Mouse (Mus musculus) embryonic facial prominence, embryonic 10.5 days (tissue): Measurements from ENCODE around the gene Gng3. TPM values are rescaled to one million over a fixed set of nuclear protein-coding genes. Genes with fewer than 3 reads are reported as not detected.

ENCODE experiments used
- DNase-seq: peaks from one replicate; pipeline ENCODE4 v3.0.0-alpha.2; 2017; ENCODE audit warnings: low spot score
- H3K27ac ChIP-seq: fragments of 300-500 bp; sonication (generic); replicated peaks from 2 replicates; pipeline ENCODE4 v1.5.1; 2016; ENCODE audit warnings: mild to moderate bottlenecking
- H3K27me3 ChIP-seq: fragments of 300-500 bp; sonication (generic); replicated peaks from 2 replicates; pipeline ENCODE4 v1.6.1; 2016; ENCODE audit warnings: low read depth, mild to moderate bottlenecking; ENCODE audit not compliant: poor library complexity, severe bottlenecking
- H3K36me3 ChIP-seq: fragments of 300-500 bp; sonication (generic); replicated peaks from 2 replicates; pipeline ENCODE4 v1.6.1; 2016; ENCODE audit warnings: mild to moderate bottlenecking, moderate library complexity
- H3K4me1 ChIP-seq: fragments of 300-500 bp; sonication (generic); 2 replicates; pipeline ENCODE4 v1.6.1; 2016
- H3K4me3 ChIP-seq: fragments of 300-500 bp; sonication (generic); 2 replicates; pipeline ENCODE4 v1.5.1; 2016; ENCODE audit warnings: mild to moderate bottlenecking, moderate library complexity
- H3K9me3 ChIP-seq: fragments of 300-500 bp; sonication (generic); 2 replicates; pipeline ENCODE4 v1.6.1; 2016; ENCODE audit warnings: mild to moderate bottlenecking
- WGBS: fragments of 180-500 bp; shearing (Covaris S2); methylation state at CpG from one replicate; pipeline ENCODE4 v1.1.7; 2016; 5-methylcytosine and 5-hydroxymethylcytosine counted together
- polyA plus RNA-seq: library from polyadenylated mRNA; unstranded; fragments of >200 nt; fragmentation: Nextera tagmentation; extraction: Ambion mirVana; gene quantifications from 2 replicates; pipeline ENCODE4 v1.2.1, GENCODE M21; 2016

Gene Gng3
- polyA plus RNA-seq, 1 experiment from 2014 or later = 32.0 TPM

DNA sequence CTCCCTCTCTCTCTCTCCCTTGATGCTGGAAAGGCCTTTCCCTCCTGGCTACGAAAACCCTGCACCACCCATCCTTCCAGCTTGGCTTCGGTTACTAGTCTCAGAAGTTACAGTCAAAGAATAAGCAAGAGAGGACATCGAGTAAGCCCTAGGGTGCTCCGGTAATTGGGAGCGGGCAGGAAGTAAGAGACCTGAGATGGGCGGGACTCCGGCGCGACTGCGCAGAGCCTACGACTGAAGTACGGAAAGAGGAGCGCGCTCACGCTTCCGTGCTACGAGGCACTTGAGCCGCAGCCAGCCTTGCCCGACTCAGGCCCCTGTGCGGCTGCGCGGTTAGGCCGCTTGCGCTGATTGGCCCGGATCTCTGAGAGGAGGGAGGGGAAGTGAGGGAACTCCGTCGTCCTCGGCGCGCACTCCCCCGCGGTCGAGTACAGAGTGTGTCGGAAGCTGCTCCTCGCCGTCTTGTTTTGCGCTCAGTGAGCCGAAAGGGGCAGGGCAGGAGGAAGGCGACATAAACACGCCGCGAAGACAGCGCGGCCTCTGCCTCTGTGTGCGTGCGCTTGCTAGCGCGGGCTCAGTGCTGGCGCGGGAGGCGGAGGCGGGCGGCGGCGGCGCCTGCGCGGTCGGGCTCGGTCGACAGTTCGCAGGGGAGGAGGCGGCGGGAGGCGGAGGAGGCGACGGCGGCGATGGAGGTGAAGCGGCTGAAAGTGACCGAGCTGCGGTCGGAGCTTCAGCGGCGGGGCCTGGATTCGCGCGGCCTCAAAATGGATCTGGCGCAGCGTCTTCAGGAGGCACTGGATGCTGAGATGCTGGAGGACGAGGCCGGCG is 19.2 kb downstream of the Gng3 start, which contains the start of gene Hnrnpul2:
Gene Hnrnpul2, plus strand, starts transcription at position 415 of the 828 bp plus-strand sequence.
- Histone ChIP-seq H3K27me3 (no peaks in the 10 kb centered on the region), H3K9me3 (no peaks in the 10 kb centered on the region), H3K36me3 (peaks cover 58% of the 10 kb centered on the region), H3K4me1 (peaks cover 48% of the 10 kb centered on the region), H3K4me3 (peak within 1 kb of the TSS; percentile 100), H3K27ac (peak within 1 kb of the TSS; percentile 97)
- under 1% methylated on average over 83 of the region's 83 CpGs for WGBS
- DNase-seq = peak; percentile 98

DNA sequence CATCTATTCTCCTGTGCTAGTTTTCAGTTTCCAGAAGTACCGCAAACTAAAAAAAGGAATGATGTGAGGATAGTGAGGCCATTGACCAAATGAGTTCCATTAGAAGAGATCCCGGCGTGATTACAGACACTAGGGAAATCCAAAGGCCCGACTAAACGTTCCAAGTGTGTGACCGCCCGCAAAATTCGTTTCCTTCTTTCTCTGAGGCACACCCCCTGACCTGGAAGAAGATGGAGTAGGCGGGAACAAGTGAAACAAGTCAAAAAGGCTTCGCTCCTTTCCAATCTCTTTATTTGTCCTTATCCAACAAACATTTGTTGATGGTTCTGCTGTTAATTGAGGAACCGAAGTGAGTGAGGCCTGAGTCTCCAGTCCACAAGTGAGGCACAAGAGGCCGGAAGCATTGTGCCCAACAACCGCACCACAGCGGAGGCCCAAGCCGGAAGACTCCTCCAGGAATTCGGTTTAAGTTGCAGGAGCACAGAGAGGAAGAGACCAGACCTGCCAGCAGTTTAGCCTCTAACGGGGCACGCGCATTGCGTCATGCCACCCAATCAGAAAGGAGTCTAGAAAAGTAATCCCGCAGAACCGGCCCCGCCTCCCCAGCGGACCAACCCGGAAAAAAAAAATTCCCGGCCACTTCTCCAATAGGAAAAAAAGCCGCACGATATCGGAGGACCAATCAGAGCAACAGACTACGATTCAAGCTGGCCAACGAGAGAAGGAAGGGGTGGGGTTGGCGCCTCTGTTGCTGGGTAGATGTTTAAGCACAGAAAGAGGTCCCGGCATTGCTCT is 20.0 kb downstream of the Gng3 start, which contains the start of gene Ttc9c:
Gene Ttc9c, minus strand, starts transcription at position 533 of the 795 bp plus-strand sequence.
- H3K36me3 ChIP-seq = peaks cover 58% of the 10 kb centered on the region
- H3K9me3 ChIP-seq = no peaks in the 10 kb centered on the region
- DNase-seq = peak; percentile 97
- WGBS = under 1% methylated on average over 33 of the region's 33 CpGs
- no peaks in the 10 kb centered on the region for H3K27me3 ChIP-seq
- peak within 1 kb of the TSS; percentile 97 for H3K27ac ChIP-seq
- H3K4me1 ChIP-seq = peaks cover 48% of the 10 kb centered on the region
- H3K4me3 ChIP-seq = peak within 1 kb of the TSS; percentile 100

DNA sequence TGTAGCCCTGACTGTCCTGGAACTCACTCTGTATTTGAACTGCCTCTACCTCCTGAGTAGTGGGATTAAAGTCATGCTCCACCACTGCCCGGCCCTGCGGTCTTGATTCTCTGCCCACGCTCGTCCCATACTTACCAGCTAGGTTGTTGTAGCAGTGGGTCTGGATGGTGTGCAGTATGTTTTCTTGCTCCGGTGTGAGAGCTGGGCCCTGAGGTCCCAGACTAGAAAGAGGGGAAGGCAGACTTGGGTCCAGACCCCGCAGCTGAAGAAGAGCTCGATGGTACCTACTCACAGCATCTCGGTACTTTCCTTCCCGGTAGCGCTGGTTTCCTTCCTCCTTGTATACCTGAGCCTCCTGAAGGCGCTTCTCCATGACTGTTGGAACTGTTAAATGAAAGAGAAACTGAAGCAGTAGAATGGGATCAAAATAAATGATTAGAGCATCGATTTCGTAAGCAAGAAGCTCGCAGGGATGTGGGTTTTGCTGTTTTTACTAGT is 20.6 kb downstream of the Gng3 start:
- no peaks in the 10 kb centered on the region for H3K27me3 ChIP-seq
- no peaks in the 10 kb centered on the region for H3K9me3 ChIP-seq
- H3K27ac ChIP-seq = peak overlapping the region; percentile 97
- WGBS = 38% methylated on average over 14 of the region's 14 CpGs
- peaks cover 48% of the 10 kb centered on the region for H3K4me1 ChIP-seq
- H3K36me3 ChIP-seq = peaks cover 58% of the 10 kb centered on the region
- H3K4me3 ChIP-seq = peak overlapping the region; percentile 100
- DNase-seq = no peak

DNA sequence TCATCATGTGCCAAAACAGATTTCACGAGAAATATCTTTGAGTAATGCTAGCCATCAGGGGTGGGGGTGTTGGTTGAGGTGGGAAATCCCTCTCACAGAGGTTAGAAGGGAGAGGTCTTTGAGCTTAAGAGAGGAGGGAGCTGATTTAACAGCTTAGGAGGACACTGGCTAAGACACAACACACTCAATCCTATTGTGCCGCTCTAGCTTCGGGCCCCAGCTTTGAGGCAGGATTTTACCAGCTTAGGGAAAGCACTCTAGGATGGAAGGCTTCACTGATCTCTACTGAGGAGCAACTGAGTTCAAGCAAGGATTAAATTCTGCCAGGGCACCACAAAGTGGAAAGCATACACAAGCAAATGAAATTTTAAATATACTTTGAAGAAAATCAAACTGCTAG is 22.0 kb downstream of the Gng3 start:
- peak overlapping the region; percentile 100 for H3K4me3 ChIP-seq
- H3K27ac ChIP-seq = no peak overlapping the region
- no peaks in the 10 kb centered on the region for H3K9me3 ChIP-seq
- H3K4me1 ChIP-seq = peaks cover 37% of the 10 kb centered on the region
- H3K27me3 ChIP-seq = no peaks in the 10 kb centered on the region
- peaks cover 60% of the 10 kb centered on the region for H3K36me3 ChIP-seq
- DNase-seq = no peak
- WGBS = 81% methylated on average over 3 of the region's 3 CpGs

DNA sequence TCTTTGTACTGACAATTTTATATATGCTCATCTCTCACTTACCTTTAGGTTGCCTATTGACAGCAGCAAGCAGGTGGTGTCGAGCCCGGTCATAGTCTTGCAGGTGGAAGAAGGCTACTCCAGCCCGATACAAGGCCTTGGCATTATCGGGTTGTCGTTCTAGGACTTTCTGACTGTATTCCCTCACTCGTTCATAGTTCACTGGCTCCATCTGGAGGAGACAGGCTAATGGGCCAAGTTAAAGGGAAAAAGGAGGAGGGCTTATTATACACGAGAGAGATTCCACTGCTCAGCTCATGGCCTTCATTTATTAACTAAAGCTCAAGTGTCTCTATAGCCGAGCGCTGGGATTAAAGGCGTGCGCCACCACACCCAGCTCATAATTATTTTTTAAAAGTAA is 23.2 kb downstream of the Gng3 start:
- DNase-seq = no peak
- Histone ChIP-seq H3K4me3 (no peak overlapping the region), H3K27me3 (no peaks in the 10 kb centered on the region), H3K9me3 (no peaks in the 10 kb centered on the region), H3K27ac (no peak overlapping the region), H3K4me1 (peaks cover 29% of the 10 kb centered on the region), H3K36me3 (peaks cover 69% of the 10 kb centered on the region)
- 88% methylated on average over 11 of the region's 11 CpGs for WGBS

DNA sequence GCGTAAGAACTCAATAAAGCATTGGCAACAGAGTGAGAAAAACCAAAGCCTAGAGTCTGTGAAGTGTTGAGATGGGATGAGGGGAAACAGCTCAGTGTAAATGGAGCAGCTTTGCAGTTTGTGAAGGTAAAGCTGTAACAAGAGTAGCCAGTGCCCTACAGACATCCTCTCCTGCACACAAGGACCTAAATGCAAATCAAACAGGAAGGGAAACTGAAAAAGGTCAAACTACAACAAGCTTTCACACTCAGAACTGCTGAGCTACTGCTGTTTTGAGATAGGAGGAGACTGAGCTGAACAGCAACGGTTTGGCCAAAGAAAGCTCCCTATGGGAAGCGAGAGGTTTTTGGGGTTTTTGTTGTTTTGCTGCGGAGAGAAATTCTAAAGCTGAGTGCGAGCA is 32.2 kb downstream of the Gng3 start:
- peaks cover 10% of the 10 kb centered on the region for H3K4me1 ChIP-seq
- DNase-seq = no peak
- H3K36me3 ChIP-seq = peaks cover 89% of the 10 kb centered on the region
- H3K9me3 ChIP-seq = no peaks in the 10 kb centered on the region
- 92% methylated on average over 5 of the region's 5 CpGs for WGBS
- H3K27me3 ChIP-seq = no peaks in the 10 kb centered on the region
- no peak overlapping the region for H3K4me3 ChIP-seq
- H3K27ac ChIP-seq = no peak overlapping the region

DNA sequence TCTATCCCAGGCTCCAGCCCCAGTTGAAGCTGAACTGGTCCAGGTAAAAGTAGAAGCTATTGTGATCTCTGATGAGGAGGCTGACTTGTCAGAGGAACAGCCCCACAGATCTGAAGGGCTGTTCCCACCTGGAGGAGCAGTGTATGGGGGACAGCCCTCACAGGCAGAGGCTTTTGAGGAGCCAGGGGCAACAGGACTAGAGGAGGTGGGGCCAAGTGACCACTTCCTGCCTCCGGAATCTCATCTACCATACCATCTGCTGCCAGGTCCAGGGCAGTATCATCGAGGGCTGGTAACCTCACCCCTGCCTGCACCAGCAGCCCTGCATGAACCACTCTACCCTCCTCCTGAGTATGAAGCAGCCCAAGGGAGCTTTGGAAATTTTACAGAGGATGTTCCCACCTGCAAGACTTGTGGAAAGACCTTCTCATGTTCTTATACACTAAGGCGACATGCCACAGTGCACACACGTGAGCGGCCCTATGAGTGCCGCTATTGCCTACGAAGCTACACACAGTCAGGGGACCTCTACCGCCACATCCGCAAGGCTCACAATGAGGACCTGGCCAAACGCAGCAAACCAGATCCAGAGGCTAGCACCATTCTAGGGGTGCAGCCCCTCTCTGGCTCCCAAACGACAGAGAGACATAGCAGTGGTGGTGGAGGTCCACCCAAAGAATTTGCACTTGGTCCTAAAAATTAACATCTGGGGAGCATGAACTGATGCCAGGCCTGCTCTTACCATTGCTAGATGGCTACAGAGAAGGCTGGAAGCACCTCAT is 34.9 kb downstream of the Gng3 start:
- Histone ChIP-seq H3K9me3 (no peaks in the 10 kb centered on the region), H3K4me3 (no peak overlapping the region), H3K4me1 (peaks cover 14% of the 10 kb centered on the region), H3K36me3 (peaks cover 62% of the 10 kb centered on the region), H3K27ac (no peak overlapping the region), H3K27me3 (no peaks in the 10 kb centered on the region)
- no peak for DNase-seq
- 92% methylated on average over 11 of the region's 11 CpGs for WGBS

DNA sequence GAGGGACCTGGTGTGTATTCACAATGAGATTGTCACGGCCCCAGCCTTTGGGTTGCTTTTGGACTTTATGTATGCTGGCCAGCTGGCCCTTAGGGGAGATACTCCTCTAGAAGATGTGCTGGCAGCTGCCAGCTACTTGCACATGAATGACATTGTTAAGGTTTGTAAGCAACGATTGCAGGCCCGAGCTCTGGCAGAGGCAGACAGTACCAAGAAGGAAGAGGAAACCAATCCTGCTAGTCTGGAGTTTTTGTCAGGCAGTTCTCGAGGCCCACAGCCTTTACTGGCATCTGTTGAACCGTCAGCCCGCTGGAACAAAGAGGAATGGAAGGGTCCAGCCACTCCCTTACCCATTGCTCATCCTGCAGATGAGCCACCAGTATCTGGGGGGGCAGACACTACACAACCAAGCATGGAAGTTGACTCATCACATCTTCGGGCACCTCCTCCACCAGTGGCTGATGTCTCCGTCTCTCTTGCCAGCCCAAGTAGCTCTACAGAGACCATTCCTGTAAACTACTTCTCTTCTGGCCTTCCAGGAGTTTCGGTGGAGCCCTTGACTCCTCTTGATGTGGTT is 35.7 kb downstream of the Gng3 start:
- DNase-seq = no peak

DNA sequence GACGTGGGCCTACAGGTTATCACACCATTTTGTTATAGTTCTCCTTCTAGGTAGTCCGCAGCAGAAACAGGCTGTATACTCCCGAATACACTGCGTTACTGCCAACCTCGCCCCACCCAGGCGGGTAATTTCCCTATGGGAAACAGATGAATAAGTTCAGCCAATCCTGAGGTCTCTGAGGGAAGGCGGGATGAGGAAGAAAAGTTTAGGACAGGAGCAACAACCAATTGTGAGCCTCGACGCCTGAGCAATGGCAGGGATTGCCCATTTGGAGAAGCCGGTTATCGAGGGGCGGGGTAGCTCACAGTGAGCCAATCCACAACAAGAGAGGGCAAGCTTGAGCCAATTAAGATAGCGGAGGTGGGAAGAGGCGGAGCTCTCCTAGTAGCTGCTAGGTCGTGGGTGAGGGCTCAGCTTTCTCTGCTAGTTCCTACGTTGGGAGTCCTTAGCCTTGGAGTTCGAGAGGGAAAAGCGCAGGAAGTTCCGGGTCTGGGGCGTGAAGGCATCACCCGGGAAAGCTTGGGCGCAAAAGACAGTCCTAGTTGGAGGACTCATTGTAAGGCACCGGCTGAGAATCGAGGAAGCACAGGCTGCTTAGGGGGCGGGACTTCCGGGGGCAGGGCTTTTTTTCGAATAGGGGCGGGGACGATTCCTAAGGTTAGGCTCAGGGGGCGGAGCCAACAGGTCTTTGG is 36.7 kb downstream of the Gng3 start, which contains the start of gene Zbtb3:
Gene Zbtb3, plus strand, starts transcription at position 426 of the 692 bp plus-strand sequence.
- H3K27ac ChIP-seq = peak within 1 kb of the TSS; percentile 91
- no peaks in the 10 kb centered on the region for H3K27me3 ChIP-seq
- peak; percentile 95 for DNase-seq
- H3K4me1 ChIP-seq = peaks cover 24% of the 10 kb centered on the region
- H3K9me3 ChIP-seq = no peaks in the 10 kb centered on the region
- WGBS = under 1% methylated on average over 30 of the region's 30 CpGs
- H3K4me3 ChIP-seq = peak within 1 kb of the TSS; percentile 71
- peaks cover 44% of the 10 kb centered on the region for H3K36me3 ChIP-seq

More for the DNA sequence above, 35.7 kb downstream of the Gng3 start:
- peaks cover 55% of the 10 kb centered on the region for H3K36me3 ChIP-seq
- H3K4me1 ChIP-seq = peaks cover 18% of the 10 kb centered on the region
- H3K27me3 ChIP-seq = no peaks in the 10 kb centered on the region
- no peaks in the 10 kb centered on the region for H3K9me3 ChIP-seq
- H3K4me3 ChIP-seq = peak overlapping the region; percentile 71
- peak overlapping the region; percentile 91 for H3K27ac ChIP-seq
- WGBS = 91% methylated on average over 9 of the region's 9 CpGs

DNA sequence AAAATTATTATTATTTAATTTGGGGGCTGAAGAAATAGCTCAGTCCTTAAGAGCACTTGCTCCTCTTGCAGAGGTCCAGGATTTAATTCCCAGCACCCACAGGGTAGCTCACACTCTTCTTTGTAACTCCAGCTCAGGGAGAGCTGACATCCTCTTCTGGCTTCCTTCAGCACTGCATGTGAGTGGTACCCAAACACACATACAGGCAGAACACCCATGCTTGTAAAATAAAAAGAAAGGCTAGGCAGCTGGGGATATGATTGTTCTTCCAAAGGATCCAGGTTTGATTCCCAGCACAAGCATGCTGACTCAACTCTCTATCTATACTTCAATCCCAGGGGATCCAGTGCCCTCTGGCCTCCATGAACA is 40.1 kb downstream of the Gng3 start:
- peak overlapping the region; percentile 89; the same call in 1 of the 2 replicates for H3K27ac ChIP-seq
- H3K4me3 ChIP-seq = peak overlapping the region; percentile 87
- H3K36me3 ChIP-seq = peaks cover 37% of the 10 kb centered on the region
- no peaks in the 10 kb centered on the region for H3K27me3 ChIP-seq
- H3K4me1 ChIP-seq = peaks cover 27% of the 10 kb centered on the region
- H3K9me3 ChIP-seq = no peaks in the 10 kb centered on the region
- DNase-seq = no peak

DNA sequence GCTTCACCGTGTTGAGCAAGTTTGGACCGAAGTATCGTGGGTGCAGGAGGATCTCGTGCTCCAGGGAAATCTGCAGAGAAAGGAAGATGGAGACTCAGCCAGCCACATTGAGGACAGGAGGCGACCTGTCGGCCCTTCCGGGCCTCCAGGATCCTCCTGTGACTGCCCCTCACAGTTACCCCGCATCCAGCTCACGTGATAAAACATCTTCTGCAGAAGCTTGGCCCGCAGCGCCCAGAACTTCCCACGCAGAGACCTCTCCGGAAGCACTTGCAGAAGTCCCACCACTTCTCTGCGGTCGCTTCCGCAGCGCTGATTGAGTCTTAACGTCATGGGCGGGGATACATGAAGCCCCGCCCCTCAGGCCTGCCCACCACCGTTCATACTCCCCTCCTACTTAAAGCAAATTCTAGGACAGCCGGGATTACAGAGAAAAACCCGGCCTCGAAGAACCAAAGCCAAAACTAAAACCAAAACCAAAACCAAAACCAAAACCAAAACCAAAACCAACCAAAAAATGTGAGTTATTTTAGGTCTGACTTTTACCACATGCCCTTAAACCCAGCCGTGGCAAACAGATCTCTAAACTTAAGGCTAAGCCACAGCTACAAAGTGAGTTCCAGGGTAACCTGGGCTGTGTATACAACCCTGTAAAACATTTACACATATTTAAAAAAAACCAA is 40.6 kb downstream of the Gng3 start, which contains the start of gene Polr2g:
Gene Polr2g, minus strand, starts transcription at position 314 of the 683 bp plus-strand sequence.
- Histone ChIP-seq H3K27ac (peak within 1 kb of the TSS; percentile 89), H3K4me3 (peak within 1 kb of the TSS; percentile 87), H3K27me3 (no peaks in the 10 kb centered on the region), H3K9me3 (no peaks in the 10 kb centered on the region), H3K4me1 (peaks cover 27% of the 10 kb centered on the region), H3K36me3 (peaks cover 37% of the 10 kb centered on the region)
- DNase-seq = peak; percentile 92
- WGBS = 2% methylated on average over 25 of the region's 25 CpGs
